Mouse (Mus musculus) lung, postnatal 14 days (tissue): ENCODE data around the gene Sash3.
A peak's percentile ranks its signal among the peaks of the same experiment; 100 is the strongest.

Experiments used
- DNase-seq: peaks from one replicate; pipeline ENCODE4 v3.0.0; 2021

Sash3 gene

GRCm38 (mm10) chrX:48146262-48146661 is at the start of gene Sash3:
Gene Sash3 (plus strand): TSS chrX:48146436.
- no peak for DNase-seq

GRCm38 (mm10) chrX:48096580-48096979 is 49.7 kb upstream of the Sash3 start:
- no peak for DNase-seq

- no peak for DNase-seq
Measured at GRCm38 (mm10) chrX:48098470-48099129, 47.6 kb upstream of the Sash3 start.

GRCm38 (mm10) chrX:48099871-48100270 is 46.4 kb upstream of the Sash3 start:
- peak; percentile 26 for DNase-seq

GRCm38 (mm10) chrX:48103256-48103655 is 43.0 kb upstream of the Sash3 start:
- DNase-seq, result no peak

GRCm38 (mm10) chrX:48104736-48105441 is 41.3 kb upstream of the Sash3 start:
- no peak for DNase-seq

GRCm38 (mm10) chrX:48106226-48106625 is 40.0 kb upstream of the Sash3 start:
- no peak for DNase-seq

- DNase-seq, result no peak
Measured at GRCm38 (mm10) chrX:48108394-48109315, 37.6 kb upstream of the Sash3 start, which contains the start of gene Xpnpep2. Gene Xpnpep2 (plus strand): TSS chrX:48108725.

- DNase-seq, result no peak
Measured at GRCm38 (mm10) chrX:48109316-48109655, 37.0 kb upstream of the Sash3 start.

GRCm38 (mm10) chrX:48119294-48119693 is 26.9 kb upstream of the Sash3 start:
- DNase-seq, result no peak

GRCm38 (mm10) chrX:48124132-48125071 is 21.8 kb upstream of the Sash3 start:
- DNase-seq, result peak; percentile 78

GRCm38 (mm10) chrX:48126903-48127476 is 19.2 kb upstream of the Sash3 start:
- no peak for DNase-seq

- DNase-seq, result no peak
Measured at GRCm38 (mm10) chrX:48127502-48128218, 18.6 kb upstream of the Sash3 start.

- DNase-seq, result no peak
Measured at GRCm38 (mm10) chrX:48129167-48129566, 17.1 kb upstream of the Sash3 start.

GRCm38 (mm10) chrX:48136935-48137334 is 9.3 kb upstream of the Sash3 start:
- DNase-seq, result no peak

GRCm38 (mm10) chrX:48138011-48138410 is 8.2 kb upstream of the Sash3 start:
- no peak for DNase-seq

- no peak for DNase-seq
Measured at GRCm38 (mm10) chrX:48138539-48139275, 7.5 kb upstream of the Sash3 start.

GRCm38 (mm10) chrX:48139368-48140285 is 6.6 kb upstream of the Sash3 start:
- no peak for DNase-seq

- DNase-seq, result no peak
Measured at GRCm38 (mm10) chrX:48140286-48140877, 5.9 kb upstream of the Sash3 start.
